Mouse (Mus musculus): ENCODE data around the gene Saa3.

DNA sequence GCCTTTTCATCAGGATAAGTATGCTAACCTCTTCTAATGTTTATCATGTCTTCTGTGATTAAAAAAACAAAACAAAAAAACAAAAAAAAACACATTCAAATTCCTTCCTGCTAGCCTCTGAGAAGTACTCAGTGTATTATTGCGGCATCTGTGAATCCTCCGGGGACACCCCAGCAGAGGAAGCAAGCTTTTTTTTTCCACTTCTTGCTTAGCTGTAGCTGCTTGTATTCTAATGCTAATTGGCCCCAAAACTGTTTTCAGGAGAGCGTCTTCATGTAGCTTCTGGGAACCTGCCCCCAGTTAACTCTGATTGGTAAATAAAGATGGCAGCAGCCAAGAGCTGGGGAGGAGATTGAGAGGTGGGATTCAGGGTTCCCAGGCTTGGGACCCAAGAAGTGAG is 33.0 kb upstream of the Saa3 start:
- TF ChIP-seq CHD2 (IDR thresholded peaks at IDR 0.05; ENCODE audit: low read depth, low read length) (no peak), MAFK (IDR thresholded peaks at IDR 0.05; ENCODE audit: insufficient read depth, low read depth, low read length) (no peak), HCFC1 (IDR thresholded peaks at IDR 0.05; ENCODE audit: borderline replicate concordance, insufficient read depth, low read length) (no peak), ZC3H11A (IDR thresholded peaks at IDR 0.05; ENCODE audit: borderline replicate concordance, low read depth, low read length) (no peak)

All from ES-E14 (cell line).